Mouse (Mus musculus) T-cell, adult 2 months (primary cell): ENCODE data around the gene Cse1l.

Source experiments
- DNase-seq: peaks from one replicate; pipeline ENCODE4 v3.0.0; 2022; ENCODE audit warnings: low spot score

The Cse1l gene

GRCm38 (mm10) chr2:166905711-166906522, at the start of gene Cse1l:
Gene Cse1l, plus strand, starts transcription at chr2:166906040.
- peak; percentile 98 for DNase-seq

- no peak for DNase-seq
These were observed 49.5 kb upstream of the Cse1l start for GRCm38 (mm10) chr2:166856366-166856765.

GRCm38 (mm10) chr2:166857118-166857517, 48.7 kb upstream of the Cse1l start:
- no peak for DNase-seq

- DNase-seq, result no peak
These were observed 46.6 kb upstream of the Cse1l start for GRCm38 (mm10) chr2:166859214-166859613.

- DNase-seq, result no peak
These were observed 43.3 kb upstream of the Cse1l start for GRCm38 (mm10) chr2:166862505-166862904.

GRCm38 (mm10) chr2:166865476-166865875, 40.4 kb upstream of the Cse1l start:
- no peak for DNase-seq

- DNase-seq, result no peak
These were observed 35.5 kb upstream of the Cse1l start for GRCm38 (mm10) chr2:166870271-166870865.

GRCm38 (mm10) chr2:166870899-166871298, 34.9 kb upstream of the Cse1l start:
- no peak for DNase-seq

GRCm38 (mm10) chr2:166874675-166875280, 31.1 kb upstream of the Cse1l start:
- no peak for DNase-seq

GRCm38 (mm10) chr2:166875561-166875960, 30.3 kb upstream of the Cse1l start:
- no peak for DNase-seq

GRCm38 (mm10) chr2:166876331-166876730, 29.5 kb upstream of the Cse1l start:
- no peak for DNase-seq

GRCm38 (mm10) chr2:166885066-166885465, 20.8 kb upstream of the Cse1l start:
- no peak for DNase-seq

GRCm38 (mm10) chr2:166885619-166886018, 20.2 kb upstream of the Cse1l start:
- DNase-seq, result no peak

- DNase-seq, result no peak
These were observed 19.6 kb upstream of the Cse1l start for GRCm38 (mm10) chr2:166886231-166886630.

GRCm38 (mm10) chr2:166887816-166888215, 18.0 kb upstream of the Cse1l start:
- DNase-seq, result no peak

- DNase-seq, result no peak
These were observed 14.4 kb upstream of the Cse1l start for GRCm38 (mm10) chr2:166891366-166891880.

GRCm38 (mm10) chr2:166892158-166892680, 13.6 kb upstream of the Cse1l start:
- no peak for DNase-seq

GRCm38 (mm10) chr2:166893036-166893435, 12.8 kb upstream of the Cse1l start:
- DNase-seq, result no peak

GRCm38 (mm10) chr2:166896368-166896767, 9.5 kb upstream of the Cse1l start:
- no peak for DNase-seq

- no peak for DNase-seq
These were observed 8.9 kb upstream of the Cse1l start for GRCm38 (mm10) chr2:166896974-166897373.

- DNase-seq, result no peak
These were observed 6.7 kb upstream of the Cse1l start for GRCm38 (mm10) chr2:166899161-166899560.

GRCm38 (mm10) chr2:166899746-166900145, 6.1 kb upstream of the Cse1l start:
- DNase-seq, result no peak
